Mouse (Mus musculus): ENCODE data around the gene Gm6676. TPM values are rescaled to one million over a fixed set of nuclear protein-coding genes. Genes with fewer than 3 reads are reported as not detected.
"Not testable (repeated sequence)": the region's sequence is repeated elsewhere in the genome, so short reads cannot be mapped to it uniquely, and the experiment has no call there.

Gm6676 gene
- polyA plus RNA-seq (2014; fragmentation: Nextera tagmentation; extraction: Ambion mirVana): 0.13 TPM in 1 of 2 replicates, not detected in the other

GRCm38 (mm10) chr14:7125312-7125711 lies at the start of gene Gm6676:
Gm6676 (minus strand) TSS chr14:7125412.
- not testable (repeated sequence) for H3K4me1 ChIP-seq (ENCODE audit: control insufficient read depth, insufficient read depth, low read length); H3K4me2 ChIP-seq (ENCODE audit: low read depth, low read length); H3K4me3 ChIP-seq (ENCODE audit: low read depth, low read length); H3K27ac ChIP-seq (ENCODE audit: low read depth, low read length); H3K9ac ChIP-seq (replicated peaks; ENCODE audit: low read depth, low read length); ATAC-seq (ENCODE audit: low read depth); H3K36me3 ChIP-seq (ENCODE audit: control insufficient read depth, insufficient read depth, low read length); H3K27me3 ChIP-seq (ENCODE audit: control insufficient read depth, insufficient read depth, low read length); H3K9me3 ChIP-seq (ENCODE audit: control insufficient read depth, low read length)
- WGBS: no CpG with 5 or more reads among the region's 2 CpGs

GRCm38 (mm10) chr14:7174483-7174971 lies 49.3 kb upstream of the Gm6676 start, which contains the start of gene Gm3512:
Gm3512 (minus strand) TSS chr14:7174533.
- H3K4me2 ChIP-seq (ENCODE audit: low read depth, low read length); H3K27me3 ChIP-seq (ENCODE audit: control insufficient read depth, insufficient read depth, low read length); H3K9me3 ChIP-seq (ENCODE audit: control insufficient read depth, low read length); H3K9ac ChIP-seq (replicated peaks; ENCODE audit: low read depth, low read length); H3K36me3 ChIP-seq (ENCODE audit: control insufficient read depth, insufficient read depth, low read length); H3K4me3 ChIP-seq (ENCODE audit: low read depth, low read length); H3K4me1 ChIP-seq (ENCODE audit: control insufficient read depth, insufficient read depth, low read length); H3K27ac ChIP-seq (ENCODE audit: low read depth, low read length): not testable (repeated sequence)
- peak; percentile 85 for ATAC-seq (ENCODE audit: low read depth)
- WGBS: no CpG with 5 or more reads among the region's 37 CpGs

GRCm38 (mm10) chr14:7105124-7105802 lies 19.9 kb downstream of the Gm6676 start:
- WGBS: 2% methylated on average over 6 of the region's 54 CpGs
- peak overlapping the region; percentile 36 for H3K4me3 ChIP-seq (ENCODE audit: low read depth, low read length)

GRCm38 (mm10) chr14:7100521-7100920 lies 24.7 kb downstream of the Gm6676 start, which contains the start of gene Gm3696:
Gm3696 (minus strand) TSS chr14:7100621.
- ATAC-seq (ENCODE audit: low read depth); H3K27ac ChIP-seq (ENCODE audit: low read depth, low read length); H3K9ac ChIP-seq (replicated peaks; ENCODE audit: low read depth, low read length); H3K27me3 ChIP-seq (ENCODE audit: control insufficient read depth, insufficient read depth, low read length); H3K36me3 ChIP-seq (ENCODE audit: control insufficient read depth, insufficient read depth, low read length); H3K9me3 ChIP-seq (ENCODE audit: control insufficient read depth, low read length); H3K4me1 ChIP-seq (ENCODE audit: control insufficient read depth, insufficient read depth, low read length); H3K4me3 ChIP-seq (ENCODE audit: low read depth, low read length); H3K4me2 ChIP-seq (ENCODE audit: low read depth, low read length): not testable (repeated sequence)
- 92% methylated on average over 1 of the region's 3 CpGs for WGBS

More at GRCm38 (mm10) chr14:7105124-7105802, 19.9 kb downstream of the Gm6676 start:
- Histone ChIP-seq H3K4me2 (ENCODE audit: low read depth, low read length) (peak overlapping the region; percentile 33), H3K9ac (replicated peaks; ENCODE audit: low read depth, low read length) (peak overlapping the region; percentile 59), H3K27ac (ENCODE audit: low read depth, low read length) (peak overlapping the region; percentile 74; the same call in 1 of the 2 replicates)
- H3K36me3 ChIP-seq (ENCODE audit: control insufficient read depth, insufficient read depth, low read length); H3K9me3 ChIP-seq (ENCODE audit: control insufficient read depth, low read length); H3K4me1 ChIP-seq (ENCODE audit: control insufficient read depth, insufficient read depth, low read length); H3K27me3 ChIP-seq (ENCODE audit: control insufficient read depth, insufficient read depth, low read length): not testable (repeated sequence)
- ATAC-seq (ENCODE audit: low read depth): peak; percentile 87

Other genes with a start within 250 kb of the Gm6676 start
- 10.6 and 13.4 TPM in 2 replicates for gene Gm3667, start 235.4 kb downstream of the Gm6676 start, polyA plus RNA-seq (2014; fragmentation: Nextera tagmentation; extraction: Ambion mirVana)
- not detected in 2 replicates for gene Gm6356, start 151.6 kb downstream of the Gm6676 start, polyA plus RNA-seq (2014; fragmentation: Nextera tagmentation; extraction: Ambion mirVana)
- gene Gm10406, start 98.0 kb downstream of the Gm6676 start, polyA plus RNA-seq (2014; fragmentation: Nextera tagmentation; extraction: Ambion mirVana): 4.3 and 6.7 TPM in 2 replicates
- not detected in 2 replicates for gene Gm3685, start 80.4 kb downstream of the Gm6676 start, polyA plus RNA-seq (2014; fragmentation: Nextera tagmentation; extraction: Ambion mirVana)
- gene Gm3696, start 24.8 kb downstream of the Gm6676 start, polyA plus RNA-seq (2014; fragmentation: Nextera tagmentation; extraction: Ambion mirVana): 7.5 and 9.3 TPM in 2 replicates
- gene Gm3512, start 49.1 kb upstream of the Gm6676 start, polyA plus RNA-seq (2014; fragmentation: Nextera tagmentation; extraction: Ambion mirVana): 11.6 and 12.4 TPM in 2 replicates
- gene Gm16434, start 69.1 kb upstream of the Gm6676 start, polyA plus RNA-seq (2014; fragmentation: Nextera tagmentation; extraction: Ambion mirVana): 0.13 TPM in 1 of 2 replicates, not detected in the other
- gene Gm3727, start 139.3 kb upstream of the Gm6676 start, polyA plus RNA-seq (2014; fragmentation: Nextera tagmentation; extraction: Ambion mirVana): not detected in 2 replicates
- 4.3 and 7.4 TPM in 2 replicates for gene Gm3739, start 189.6 kb upstream of the Gm6676 start, polyA plus RNA-seq (2014; fragmentation: Nextera tagmentation; extraction: Ambion mirVana)
- not detected in 2 replicates for gene Gm5797, start 207.0 kb upstream of the Gm6676 start, polyA plus RNA-seq (2014; fragmentation: Nextera tagmentation; extraction: Ambion mirVana)
- not detected in 2 replicates for gene Gm8374, start 239.7 kb upstream of the Gm6676 start, polyA plus RNA-seq (2014; fragmentation: Nextera tagmentation; extraction: Ambion mirVana)

All from neural tube, embryonic 14.5 days (tissue).